Mouse (Mus musculus) lung, postnatal 10 days (tissue): Measurements from ENCODE around the gene Pax4.

Experiments
- DNase-seq: peaks from one replicate; pipeline ENCODE4 v3.0.0; 2021

The Pax4 gene

GRCm38 (mm10) chr6:28449253-28449652 is at the start of gene Pax4:
Gene Pax4 (minus strand): TSS chr6:28449353.
- no peak for DNase-seq

DNA sequence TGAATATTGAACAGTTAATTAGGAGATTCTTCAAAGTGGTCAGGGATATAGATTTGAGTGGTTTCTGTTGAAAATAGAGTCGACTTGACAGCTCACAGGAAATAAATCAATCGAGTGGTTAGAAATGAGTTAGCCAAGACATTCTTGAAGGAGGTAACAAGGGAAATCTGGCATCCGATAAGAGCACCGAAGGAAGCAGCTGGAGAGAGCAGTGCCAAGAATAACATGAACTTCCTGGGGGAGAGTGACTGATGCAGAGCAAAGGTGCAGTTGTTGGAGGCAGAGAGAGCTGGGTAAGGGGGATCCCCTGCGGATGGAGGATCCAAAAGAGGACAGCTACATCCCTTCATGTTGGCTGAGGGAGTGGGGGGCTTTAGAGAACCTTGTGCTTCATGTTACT is 48.7 kb upstream of the Pax4 start:
- DNase-seq: peak; percentile 45

DNA sequence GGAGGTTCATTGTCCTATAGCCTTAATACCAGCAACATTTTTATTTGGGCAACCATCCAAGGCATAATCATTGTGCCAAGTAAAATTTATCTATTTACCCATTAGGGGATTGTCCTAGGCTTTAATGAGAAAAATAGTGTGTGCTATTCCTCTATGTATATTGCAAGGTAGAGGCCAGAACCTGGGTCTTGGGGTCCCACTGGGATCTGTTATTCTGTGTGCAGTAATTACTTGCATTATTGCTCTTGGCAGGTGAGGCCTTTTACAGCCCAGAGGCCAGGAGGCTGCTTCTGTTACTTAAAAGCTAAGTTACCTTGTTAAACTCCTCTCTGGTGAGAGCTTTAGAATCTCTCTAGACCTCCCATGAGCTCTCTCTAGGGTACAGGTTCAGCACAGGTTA is 42.0 kb upstream of the Pax4 start:
- no peak for DNase-seq

DNA sequence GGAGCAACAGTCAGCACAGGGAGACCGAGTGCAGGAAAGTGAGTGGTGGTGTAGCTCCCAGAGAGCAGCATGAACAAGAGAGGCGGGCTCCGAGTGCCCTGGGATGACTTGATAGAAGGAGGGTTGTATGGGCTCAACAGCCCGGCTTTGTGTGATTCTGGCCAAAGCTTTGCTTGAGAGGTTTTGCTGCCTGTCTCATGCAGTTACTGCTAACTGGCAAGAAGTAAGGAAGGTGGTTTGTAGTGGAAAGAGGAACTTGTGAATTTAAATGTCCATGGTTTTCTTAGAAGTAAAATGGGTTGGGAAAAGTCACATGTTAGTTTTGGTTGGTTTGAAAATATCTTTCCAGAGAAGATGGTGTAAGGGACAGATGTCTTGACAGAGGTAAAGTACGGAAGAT is 41.5 kb upstream of the Pax4 start:
- DNase-seq: no peak

- DNase-seq: no peak
These were observed 39.2 kb upstream of the Pax4 start for GRCm38 (mm10) chr6:28488204-28488851.

- DNase-seq: no peak
These were observed 37.8 kb upstream of the Pax4 start for GRCm38 (mm10) chr6:28486905-28487304.

GRCm38 (mm10) chr6:28486471-28486870 is 37.3 kb upstream of the Pax4 start:
- DNase-seq: no peak

DNA sequence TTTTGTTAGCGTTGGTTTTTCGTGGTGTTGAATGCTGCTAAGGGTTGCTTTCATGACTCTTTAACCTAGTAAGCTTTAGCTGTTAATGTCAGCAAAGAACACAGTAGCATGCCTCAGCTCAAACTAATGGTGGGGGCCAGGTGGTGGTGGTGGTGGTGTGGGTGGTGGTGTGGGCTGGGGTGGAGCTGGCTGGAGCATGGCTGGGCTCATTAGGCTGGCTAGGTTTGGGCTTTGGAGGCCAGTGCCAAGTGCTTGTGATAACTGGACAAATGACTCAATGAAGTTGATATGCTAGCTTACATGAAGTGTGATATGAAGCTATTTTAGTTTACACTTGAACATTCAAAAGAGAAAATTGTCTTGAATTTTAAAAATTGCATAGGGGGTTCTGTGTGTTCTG is 36.9 kb upstream of the Pax4 start:
- no peak for DNase-seq

DNA sequence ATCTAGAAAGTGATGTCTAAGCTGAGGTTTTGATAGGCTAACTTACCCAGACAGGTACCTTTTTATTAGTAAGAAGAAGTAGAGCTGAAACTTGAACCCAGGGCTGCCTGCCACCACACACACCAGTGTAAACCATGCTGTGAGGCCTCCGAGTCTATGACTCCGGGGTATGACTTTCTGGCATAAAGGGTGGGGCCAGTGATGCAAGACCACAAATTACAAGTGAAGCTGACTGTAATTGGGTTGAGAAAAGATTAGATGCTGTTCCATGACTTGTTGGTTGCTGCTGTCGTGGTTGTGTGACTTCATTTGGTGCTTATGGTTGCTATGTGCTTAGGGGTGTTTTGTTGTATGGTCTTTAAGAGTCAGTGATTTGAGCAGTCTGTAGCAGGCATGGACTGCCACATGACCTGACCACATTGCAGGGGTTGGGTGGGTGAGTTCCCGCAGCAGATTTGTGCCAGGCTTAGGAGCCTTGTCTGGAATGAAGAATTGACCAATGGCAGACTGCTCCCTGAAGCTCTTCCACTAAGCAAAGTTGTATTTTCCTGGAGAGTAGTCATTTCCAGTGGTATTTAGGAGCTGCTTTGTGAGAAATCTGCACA is 33.7 kb upstream of the Pax4 start:
- DNase-seq: no peak

DNA sequence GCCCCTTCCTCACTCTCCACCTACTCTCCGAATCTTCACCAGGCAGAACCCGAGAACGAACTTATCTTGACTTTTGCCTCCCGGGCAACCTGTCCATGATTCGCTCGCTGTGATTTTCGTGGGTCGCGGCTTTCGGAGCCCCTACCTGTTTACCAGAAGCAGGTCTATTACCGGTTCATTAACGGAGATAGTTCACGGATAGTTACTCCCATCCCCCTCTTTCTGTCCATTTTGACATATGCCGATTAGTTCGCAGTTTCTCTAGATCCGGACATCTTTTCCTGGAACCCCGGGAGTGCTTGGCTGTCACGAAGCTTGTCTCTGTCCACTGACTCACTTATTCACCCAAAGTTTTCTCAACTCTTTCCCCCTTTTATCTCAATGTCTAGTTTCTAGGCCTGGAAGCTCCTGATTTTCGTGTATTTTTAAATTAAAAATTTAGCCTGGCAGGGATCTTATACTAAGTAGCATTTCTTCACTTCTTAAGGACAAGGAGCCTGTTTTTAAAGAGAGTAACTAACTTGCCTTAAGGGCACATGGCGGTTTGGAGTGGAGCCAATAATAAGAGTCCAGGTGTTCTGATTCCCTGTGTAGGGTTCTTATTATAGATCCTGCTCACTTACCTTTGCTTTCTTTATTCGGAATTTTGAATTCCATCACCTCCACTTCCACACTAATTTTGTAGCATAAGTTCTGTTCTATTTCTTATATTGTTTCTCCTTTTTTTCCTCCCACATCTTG is 31.8 kb upstream of the Pax4 start:
- no peak for DNase-seq

DNA sequence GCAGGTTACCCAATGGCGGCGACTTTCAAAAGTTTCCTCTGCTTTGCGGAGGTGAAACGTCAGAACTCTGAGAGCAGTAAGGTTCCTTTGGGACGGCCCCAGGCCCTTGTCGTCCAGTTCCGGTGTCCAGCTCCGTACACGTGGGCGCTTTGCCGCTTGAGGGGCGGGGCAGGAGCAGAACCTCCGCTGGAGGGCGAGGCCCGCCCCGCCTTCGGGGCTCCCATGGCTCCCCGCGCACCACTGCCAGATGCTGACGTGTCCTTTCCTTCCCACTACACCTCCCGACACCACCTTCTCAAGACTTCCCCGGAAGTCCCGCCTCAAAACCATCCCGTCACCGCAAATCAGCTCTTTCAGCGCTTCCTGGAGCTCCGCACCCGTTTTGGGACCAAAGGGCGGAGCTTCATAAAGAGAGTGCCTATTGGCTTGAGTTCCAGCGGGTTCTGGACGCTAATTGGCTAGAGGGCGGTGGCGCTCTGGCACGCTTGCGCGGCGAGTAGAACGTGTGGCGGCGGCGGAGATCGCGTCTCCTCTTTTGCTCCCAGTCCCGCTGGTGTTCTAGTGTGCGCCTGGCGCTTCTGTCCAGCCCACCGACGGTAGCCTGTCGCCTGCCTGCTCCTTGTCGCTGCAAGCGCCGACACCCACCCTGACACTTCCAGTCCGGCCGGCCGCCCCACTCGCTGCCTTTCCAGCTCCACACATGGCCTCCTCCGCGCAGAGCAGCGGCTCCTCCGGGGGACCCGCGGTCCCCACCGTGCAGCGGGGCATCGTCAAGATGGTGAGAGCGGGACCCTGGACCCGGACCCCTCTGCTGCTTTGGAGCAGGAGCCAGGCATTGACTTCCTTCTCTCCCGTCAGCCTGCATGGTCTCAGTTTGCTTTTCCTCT is 31.0 kb upstream of the Pax4 start:
- peak; percentile 100 for DNase-seq

- no peak for DNase-seq
These were observed 25.7 kb upstream of the Pax4 start, which contains the start of gene Snd1 for GRCm38 (mm10) chr6:28474839-28475238. Gene Snd1 (plus strand): TSS chr6:28475139.

- no peak for DNase-seq
These were observed 25.1 kb upstream of the Pax4 start for GRCm38 (mm10) chr6:28474211-28474610.

DNA sequence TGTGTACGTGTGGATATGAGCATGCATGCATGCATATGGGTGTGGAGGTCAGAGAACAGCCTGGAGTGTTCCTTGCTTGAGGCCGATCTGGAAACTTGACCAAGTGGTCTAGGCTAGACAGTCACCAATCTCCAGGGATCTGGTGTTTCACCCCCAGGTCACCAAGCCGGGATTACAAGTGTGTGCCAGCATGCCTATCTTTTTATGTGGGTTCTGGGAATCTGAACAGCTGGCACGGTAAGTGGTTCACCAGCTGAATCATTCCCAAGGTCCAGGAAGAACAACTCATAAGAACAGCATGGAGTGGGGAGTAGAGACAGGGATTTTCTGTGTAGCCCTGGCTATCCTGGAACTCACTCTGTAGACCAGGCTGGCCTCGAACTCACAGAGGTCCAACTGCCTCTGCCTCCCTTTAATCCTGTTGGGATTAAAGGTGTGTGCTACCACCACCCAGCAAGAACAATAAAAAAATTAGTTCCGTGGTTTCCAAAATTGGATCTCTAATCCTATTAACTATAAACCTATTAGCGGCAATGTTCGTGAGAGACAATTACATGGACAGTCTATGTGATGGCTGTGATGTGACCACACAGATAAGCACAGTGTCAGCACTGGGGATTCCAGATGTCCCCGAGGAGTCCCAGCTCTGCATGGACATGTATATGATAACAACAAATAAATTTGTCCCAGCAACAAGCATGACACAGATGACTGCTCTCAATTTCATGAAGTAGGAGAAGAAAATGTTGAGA is 22.3 kb upstream of the Pax4 start:
- no peak for DNase-seq

DNA sequence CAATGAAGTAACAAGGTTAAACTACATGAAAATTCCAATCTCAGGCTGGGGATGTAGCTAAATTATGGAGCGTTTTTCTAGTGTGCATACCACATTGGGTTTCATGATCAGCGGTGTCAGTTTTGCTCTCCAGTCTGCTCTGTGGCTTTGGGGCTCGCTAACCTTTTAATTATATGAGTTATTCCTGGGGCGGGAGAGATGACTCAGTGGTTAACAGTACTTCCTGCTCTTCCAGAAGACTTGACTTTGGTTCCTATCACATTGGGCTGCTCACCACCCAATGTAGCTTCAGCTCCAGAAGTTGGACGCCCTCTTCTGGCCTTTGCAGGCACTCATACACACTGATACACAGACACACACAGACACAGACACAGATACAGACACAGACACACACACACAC is 21.5 kb upstream of the Pax4 start:
- DNase-seq: no peak

- DNase-seq: no peak
These were observed 21.0 kb upstream of the Pax4 start for GRCm38 (mm10) chr6:28470017-28470602.

- no peak for DNase-seq
These were observed 15.5 kb upstream of the Pax4 start for GRCm38 (mm10) chr6:28464630-28465029.

GRCm38 (mm10) chr6:28460534-28460933 is 11.4 kb upstream of the Pax4 start:
- peak; percentile 76 for DNase-seq

- no peak for DNase-seq
These were observed 10.1 kb upstream of the Pax4 start for GRCm38 (mm10) chr6:28459221-28459668.

- DNase-seq: no peak
These were observed 1.8 kb upstream of the Pax4 start for GRCm38 (mm10) chr6:28450977-28451376.

DNA sequence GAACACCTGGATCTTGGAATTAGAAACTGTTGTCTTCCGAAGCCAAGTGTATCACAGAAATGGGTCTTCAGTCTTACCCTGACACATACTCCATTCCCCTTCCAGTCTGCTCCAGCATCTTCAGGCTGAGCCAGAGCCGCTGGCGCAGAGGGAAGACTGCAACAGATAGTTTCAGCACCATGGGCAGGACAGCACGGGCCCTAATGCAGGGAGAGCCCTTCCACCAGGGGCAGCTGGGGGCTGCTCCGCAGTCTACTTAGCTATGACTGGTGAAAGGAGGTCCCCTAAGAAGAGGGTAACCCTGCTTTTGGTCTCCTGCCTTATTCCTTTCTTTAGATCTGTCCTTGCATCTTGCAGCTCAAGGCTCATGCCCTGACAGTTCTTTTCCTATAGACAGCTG is 1.3 kb upstream of the Pax4 start:
- no peak for DNase-seq

- no peak for DNase-seq
These were observed 1.2 kb downstream of the Pax4 start for GRCm38 (mm10) chr6:28447937-28448336.
